Mouse (Mus musculus) liver, adult 10 weeks (tissue): ENCODE measurements around the gene Prss12. TPM values are rescaled to one million over a fixed set of nuclear protein-coding genes. Genes with fewer than 3 reads are reported as not detected.

ENCODE experiments used
- polyA plus RNA-seq: library from polyadenylated mRNA; stranded (reverse); fragments of 350-450 nt; fragmentation: Illumina TruSeq; extraction: RNeasy Lipid Tissue Mini Kit (QIAGEN cat#74804); gene quantifications from one replicate; pipeline ENCODE4 v1.2.3, GENCODE M21; 2014; ENCODE audit warnings: low read depth, low replicate concordance

The Prss12 gene
- polyA plus RNA-seq = not detected

GRCm38 (mm10) chr3:123446708-123447537 is at the start of gene Prss12:
TSS of gene Prss12 (plus strand) at chr3:123446913.

Other genes starting within 250 kb of the Prss12 start
- 0.40 TPM for gene Synpo2, start 210.8 kb upstream of the Prss12 start, polyA plus RNA-seq
- gene Sec24d, start 179.5 kb upstream of the Prss12 start, polyA plus RNA-seq = 76.9 TPM
- 9.1 TPM for gene Mettl14, start 60.8 kb upstream of the Prss12 start, polyA plus RNA-seq
- gene Ndst3, start 243.9 kb downstream of the Prss12 start, polyA plus RNA-seq = not detected